Mouse (Mus musculus): ENCODE measurements at regions not wholly inside any gene's neighbourhood (a gene's known extent, or its start where the extent isn't known, plus 50 kb on each side); places are given as distances from the start of the nearest gene placed in this dataset.

DNA sequence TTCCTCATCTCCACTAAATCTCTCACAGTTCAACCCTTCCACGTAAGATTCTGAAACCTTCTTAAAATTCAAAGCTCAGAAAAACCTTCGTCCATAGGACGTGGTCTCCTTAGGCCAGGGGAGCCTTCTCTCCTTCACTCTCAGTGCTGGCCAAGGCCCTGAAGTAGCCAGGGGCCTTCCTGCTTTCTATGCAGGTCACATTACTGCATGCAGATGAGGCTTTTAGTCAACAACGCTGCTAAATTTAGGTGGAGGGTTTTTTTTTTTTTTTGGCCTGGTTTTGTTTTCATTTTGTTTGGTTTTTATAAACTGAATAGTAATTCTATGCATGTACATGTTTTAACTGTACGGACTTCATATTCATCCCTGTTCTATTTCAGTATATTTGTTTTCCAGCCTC lies 214.5 kb upstream of the Acvr2a start:
- Histone ChIP-seq H3K27me3 (ENCODE audit: insufficient read depth, low read length) (no peaks in the 10 kb centered on the region), H3K36me3 (replicated peaks) (no peaks in the 10 kb centered on the region), H3K9me3 (replicated peaks) (no peaks in the 10 kb centered on the region), H3K4me1 (ENCODE audit: insufficient read depth, low read depth, low read length) (no peaks in the 10 kb centered on the region), H3K4me3 (ENCODE audit: low read depth, low read length) (no peak overlapping the region)
- no peak for ATAC-seq (ENCODE audit: extremely low read depth, insufficient number of reproducible peaks, low FRiP score, poor library complexity, severe bottlenecking)
- TF ChIP-seq CTCF (IDR thresholded peaks at IDR 0.05; ENCODE audit: low read depth, low read length): no peak
- TF ChIP-seq GATA1 (IDR thresholded peaks at IDR 0.05; ENCODE audit: borderline replicate concordance, low read length): no peak
- TF ChIP-seq GATA2 (IDR thresholded peaks at IDR 0.05; ENCODE audit: borderline replicate concordance, low read depth, low read length): no peak
- no peak for TF ChIP-seq POLR2AphosphoS5 (IDR thresholded peaks at IDR 0.05; ENCODE audit: insufficient replicate concordance, low read depth, low read length)
- TF ChIP-seq TAL1 (conservative IDR thresholded peaks at IDR 0.05; ENCODE audit: low read depth, low read length): no peak
- DNase-seq (ENCODE audit: low spot score): no peak

DNA sequence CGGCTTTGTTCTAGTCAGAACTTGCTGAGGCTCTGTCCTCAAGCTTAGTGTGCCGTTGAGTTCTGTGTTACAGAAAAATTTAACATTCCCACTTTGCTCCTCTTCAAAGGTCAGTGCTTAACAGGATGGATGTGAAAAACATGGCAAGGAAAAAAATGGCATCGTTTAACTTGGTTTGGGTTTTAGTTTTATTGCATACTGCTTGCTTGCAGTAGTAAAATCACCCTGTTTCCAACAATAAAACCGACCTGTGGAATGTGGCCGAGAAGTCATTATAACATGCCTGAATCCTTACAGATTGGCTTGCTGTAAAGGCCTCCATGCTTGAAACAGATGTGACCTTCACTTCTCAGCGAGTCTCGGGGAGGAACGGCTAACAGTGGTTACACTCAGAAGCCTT lies 212.1 kb upstream of the Acvr2a start:
- H3K36me3 ChIP-seq (replicated peaks): no peaks in the 10 kb centered on the region

DNA sequence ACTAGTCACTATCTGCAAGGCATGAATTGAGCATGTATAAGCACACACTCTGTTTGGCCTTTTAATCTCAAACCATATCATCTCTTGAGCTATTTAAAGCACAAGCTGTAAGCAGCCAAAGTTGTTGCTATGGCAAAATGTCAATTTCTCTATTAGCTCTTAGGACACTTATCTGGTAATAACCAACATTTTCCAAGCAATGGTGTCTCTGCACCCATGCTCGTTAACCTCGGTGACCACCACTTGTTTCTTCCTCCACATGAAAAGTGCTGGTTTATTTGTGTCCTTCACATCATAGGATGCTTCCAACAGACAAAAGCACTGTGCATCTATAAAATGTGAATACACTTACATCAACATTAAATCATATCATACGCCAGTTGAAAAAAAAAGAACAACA lies 204.4 kb upstream of the Acvr2a start:
- Histone ChIP-seq H3K4me1 (ENCODE audit: insufficient read depth, low read depth, low read length) (no peaks in the 10 kb centered on the region), H3K9me3 (replicated peaks) (no peaks in the 10 kb centered on the region), H3K36me3 (replicated peaks) (no peaks in the 10 kb centered on the region), H3K4me3 (ENCODE audit: low read depth, low read length) (no peak overlapping the region), H3K27me3 (ENCODE audit: insufficient read depth, low read length) (no peaks in the 10 kb centered on the region)
- no peak for TF ChIP-seq POLR2AphosphoS5 (IDR thresholded peaks at IDR 0.05; ENCODE audit: insufficient replicate concordance, low read depth, low read length)
- no peak for TF ChIP-seq GATA2 (IDR thresholded peaks at IDR 0.05; ENCODE audit: borderline replicate concordance, low read depth, low read length)
- no peak for TF ChIP-seq GATA1 (IDR thresholded peaks at IDR 0.05; ENCODE audit: borderline replicate concordance, low read length)
- no peak for TF ChIP-seq CTCF (IDR thresholded peaks at IDR 0.05; ENCODE audit: low read depth, low read length)
- TF ChIP-seq TAL1 (conservative IDR thresholded peaks at IDR 0.05; ENCODE audit: low read depth, low read length): no peak
- ATAC-seq (ENCODE audit: extremely low read depth, insufficient number of reproducible peaks, low FRiP score, poor library complexity, severe bottlenecking): no peak
- DNase-seq (ENCODE audit: low spot score): no peak

More for the DNA sequence above, 212.1 kb upstream of the Acvr2a start:
- DNase-seq (ENCODE audit: low spot score) (no peak), ATAC-seq (ENCODE audit: extremely low read depth, insufficient number of reproducible peaks, low FRiP score, poor library complexity, severe bottlenecking) (no peak)
- no peaks in the 10 kb centered on the region for H3K27me3 ChIP-seq (ENCODE audit: insufficient read depth, low read length)
- no peaks in the 10 kb centered on the region for H3K9me3 ChIP-seq (replicated peaks)
- no peak overlapping the region for H3K4me3 ChIP-seq (ENCODE audit: low read depth, low read length)
- TF ChIP-seq GATA1 (IDR thresholded peaks at IDR 0.05; ENCODE audit: borderline replicate concordance, low read length) (no peak), CTCF (IDR thresholded peaks at IDR 0.05; ENCODE audit: low read depth, low read length) (no peak)
- H3K4me1 ChIP-seq (ENCODE audit: insufficient read depth, low read depth, low read length): no peaks in the 10 kb centered on the region

DNA sequence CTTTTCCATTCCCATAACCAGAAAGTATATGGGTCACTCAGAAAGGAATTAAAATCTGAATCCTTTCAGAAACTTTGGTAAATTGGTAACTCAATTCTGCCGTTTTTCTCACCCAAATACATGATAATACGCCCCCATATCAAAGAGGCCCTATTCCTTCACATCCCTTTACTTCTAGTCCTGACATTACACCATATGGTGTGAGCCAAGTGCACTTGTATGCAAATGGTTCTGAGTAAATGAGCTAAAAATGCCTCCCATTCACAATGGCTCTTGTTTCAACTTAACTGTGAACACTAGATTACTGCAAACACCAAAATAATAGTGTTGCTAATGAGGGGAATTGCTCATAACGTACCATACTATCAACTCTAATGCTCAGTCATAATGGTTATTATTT lies 201.7 kb upstream of the Acvr2a start:
- no peaks in the 10 kb centered on the region for H3K36me3 ChIP-seq (replicated peaks)
- no peaks in the 10 kb centered on the region for H3K27me3 ChIP-seq (ENCODE audit: insufficient read depth, low read length)
- no peak for TF ChIP-seq GATA2 (IDR thresholded peaks at IDR 0.05; ENCODE audit: borderline replicate concordance, low read depth, low read length)
- no peak for TF ChIP-seq CTCF (IDR thresholded peaks at IDR 0.05; ENCODE audit: low read depth, low read length)
- no peak for TF ChIP-seq TAL1 (conservative IDR thresholded peaks at IDR 0.05; ENCODE audit: low read depth, low read length)
- TF ChIP-seq POLR2AphosphoS5 (IDR thresholded peaks at IDR 0.05; ENCODE audit: insufficient replicate concordance, low read depth, low read length): no peak
- no peak for TF ChIP-seq GATA1 (IDR thresholded peaks at IDR 0.05; ENCODE audit: borderline replicate concordance, low read length)
- no peak overlapping the region for H3K4me3 ChIP-seq (ENCODE audit: low read depth, low read length)
- H3K4me1 ChIP-seq (ENCODE audit: insufficient read depth, low read depth, low read length): no peaks in the 10 kb centered on the region
- ATAC-seq (ENCODE audit: extremely low read depth, insufficient number of reproducible peaks, low FRiP score, poor library complexity, severe bottlenecking): no peak
- no peaks in the 10 kb centered on the region for H3K9me3 ChIP-seq (replicated peaks)
- no peak for DNase-seq (ENCODE audit: low spot score)

DNA sequence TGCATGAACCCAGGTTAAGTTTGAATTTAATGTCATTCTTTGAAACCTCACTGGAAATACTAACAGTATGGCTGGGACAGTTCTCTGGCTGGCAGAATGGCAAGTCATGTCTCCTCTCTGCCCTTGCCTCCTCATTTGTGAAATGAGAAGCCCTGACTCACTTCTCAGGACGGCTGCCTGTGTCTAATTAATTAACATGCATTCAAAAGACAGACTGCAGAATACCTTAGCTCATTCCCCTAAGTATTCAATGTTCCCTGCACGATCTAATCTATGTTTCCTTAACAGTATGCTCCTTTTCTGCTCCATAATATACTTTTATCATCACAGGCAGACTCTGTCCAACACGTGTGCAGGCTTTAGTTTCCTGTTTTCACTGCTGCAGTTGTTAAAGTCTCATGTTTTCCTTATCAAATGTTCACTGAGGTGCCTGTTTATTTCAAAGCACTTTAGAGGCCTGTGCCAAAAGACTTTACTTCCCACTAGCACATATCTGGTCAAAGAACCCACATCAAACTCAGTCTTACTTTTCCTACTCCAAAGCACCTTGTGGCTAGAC lies 196.7 kb upstream of the Acvr2a start:
- no peak overlapping the region for H3K4me3 ChIP-seq (ENCODE audit: low read depth, low read length)
- H3K9me3 ChIP-seq (replicated peaks): no peaks in the 10 kb centered on the region
- H3K27me3 ChIP-seq (ENCODE audit: insufficient read depth, low read length): no peaks in the 10 kb centered on the region
- TF ChIP-seq GATA1 (IDR thresholded peaks at IDR 0.05; ENCODE audit: borderline replicate concordance, low read length): no peak
- no peak for TF ChIP-seq POLR2AphosphoS5 (IDR thresholded peaks at IDR 0.05; ENCODE audit: insufficient replicate concordance, low read depth, low read length)
- TF ChIP-seq CTCF (IDR thresholded peaks at IDR 0.05; ENCODE audit: low read depth, low read length): no peak
- DNase-seq (ENCODE audit: low spot score): no peak
- H3K4me1 ChIP-seq (ENCODE audit: insufficient read depth, low read depth, low read length): no peaks in the 10 kb centered on the region
- ATAC-seq (ENCODE audit: extremely low read depth, insufficient number of reproducible peaks, low FRiP score, poor library complexity, severe bottlenecking): no peak
- no peaks in the 10 kb centered on the region for H3K36me3 ChIP-seq (replicated peaks)

DNA sequence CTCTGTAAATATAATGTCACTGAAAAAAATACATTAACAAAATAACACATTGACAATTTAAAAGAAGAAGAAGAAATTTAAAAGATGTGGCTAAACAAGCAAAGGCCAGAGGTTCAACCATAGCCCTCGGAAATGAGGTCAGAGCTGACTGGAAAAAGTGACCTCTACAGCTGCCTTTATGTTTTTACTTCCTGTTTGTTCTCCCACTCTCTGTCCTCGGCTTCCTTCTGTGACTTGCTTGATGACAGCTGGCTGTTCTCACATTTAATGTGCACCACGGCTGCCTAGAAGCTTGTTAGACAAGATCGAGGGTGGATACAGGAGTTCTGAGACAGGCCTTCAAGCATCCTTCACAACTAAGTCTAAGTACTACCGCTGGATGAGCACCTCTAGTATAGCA lies 194.9 kb upstream of the Acvr2a start:
- no peaks in the 10 kb centered on the region for H3K36me3 ChIP-seq (replicated peaks)
- no peaks in the 10 kb centered on the region for H3K9me3 ChIP-seq (replicated peaks)
- DNase-seq (ENCODE audit: low spot score): no peak
- no peak for TF ChIP-seq CTCF (IDR thresholded peaks at IDR 0.05; ENCODE audit: low read depth, low read length)
- no peak for TF ChIP-seq TAL1 (conservative IDR thresholded peaks at IDR 0.05; ENCODE audit: low read depth, low read length)
- H3K27me3 ChIP-seq (ENCODE audit: insufficient read depth, low read length): no peaks in the 10 kb centered on the region
- no peak overlapping the region for H3K4me3 ChIP-seq (ENCODE audit: low read depth, low read length)
- ATAC-seq (ENCODE audit: extremely low read depth, insufficient number of reproducible peaks, low FRiP score, poor library complexity, severe bottlenecking): no peak
- no peaks in the 10 kb centered on the region for H3K4me1 ChIP-seq (ENCODE audit: insufficient read depth, low read depth, low read length)

DNA sequence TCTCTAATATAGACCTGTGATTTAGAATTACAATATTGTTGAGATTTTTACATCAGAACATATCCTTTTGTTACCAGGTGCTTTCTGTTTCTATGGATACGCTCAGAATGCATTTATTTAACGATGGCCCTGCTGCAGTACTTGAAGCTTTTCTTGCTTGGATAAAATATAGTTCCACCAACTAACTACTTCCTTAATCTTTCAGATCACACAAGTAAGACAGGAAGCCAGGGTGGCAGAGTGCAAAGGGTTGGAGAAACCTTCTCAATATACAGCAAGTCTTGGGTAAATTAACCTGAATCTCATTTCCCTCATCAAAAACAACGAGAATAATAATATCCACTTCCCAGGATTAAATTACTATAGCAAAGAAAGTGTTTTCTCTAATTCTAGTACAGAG lies 193.1 kb upstream of the Acvr2a start:
- DNase-seq (ENCODE audit: low spot score): no peak
- no peaks in the 10 kb centered on the region for H3K4me1 ChIP-seq (ENCODE audit: insufficient read depth, low read depth, low read length)
- TF ChIP-seq CTCF (IDR thresholded peaks at IDR 0.05; ENCODE audit: low read depth, low read length) (no peak), POLR2AphosphoS5 (IDR thresholded peaks at IDR 0.05; ENCODE audit: insufficient replicate concordance, low read depth, low read length) (no peak), GATA1 (IDR thresholded peaks at IDR 0.05; ENCODE audit: borderline replicate concordance, low read length) (no peak), GATA2 (IDR thresholded peaks at IDR 0.05; ENCODE audit: borderline replicate concordance, low read depth, low read length) (no peak), TAL1 (conservative IDR thresholded peaks at IDR 0.05; ENCODE audit: low read depth, low read length) (no peak)
- no peak overlapping the region for H3K4me3 ChIP-seq (ENCODE audit: low read depth, low read length)
- no peaks in the 10 kb centered on the region for H3K9me3 ChIP-seq (replicated peaks)
- no peaks in the 10 kb centered on the region for H3K36me3 ChIP-seq (replicated peaks)
- ATAC-seq (ENCODE audit: extremely low read depth, insufficient number of reproducible peaks, low FRiP score, poor library complexity, severe bottlenecking): no peak
- no peaks in the 10 kb centered on the region for H3K27me3 ChIP-seq (ENCODE audit: insufficient read depth, low read length)
